Mouse (Mus musculus) olfactory bulb, adult 2 months (tissue): Measurements from ENCODE around the gene Prph2. TPM values are rescaled to one million over a fixed set of nuclear protein-coding genes. Genes with fewer than 3 reads are reported as not detected.

ENCODE experiments used
- H3K27ac ChIP-seq: fragments of 200-500 bp; 2 replicates; pipeline ENCODE4 v1.5.1; 2012; ENCODE audit warnings: low read depth, low read length; ENCODE audit not compliant: insufficient read depth
- H3K4me1 ChIP-seq: fragments of 200-500 bp; 2 replicates; pipeline ENCODE4 v1.6.1; 2012; ENCODE audit warnings: low read length; ENCODE audit not compliant: control insufficient read depth, insufficient read depth
- H3K4me3 ChIP-seq: fragments of 200-500 bp; 2 replicates; pipeline ENCODE4 v1.5.1; 2012; ENCODE audit warnings: mild to moderate bottlenecking, low read depth, low read length, moderate library complexity; ENCODE audit not compliant: insufficient read depth
- CTCF ChIP-seq: fragments of 200-500 bp; IDR thresholded peaks from 2 replicates; pipeline ENCODE4 v1.5.1; 2012; ENCODE audit warnings: low read depth, mild to moderate bottlenecking, low read length, moderate library complexity; ENCODE audit not compliant: insufficient read depth
- POLR2A ChIP-seq: fragments of 200-500 bp; IDR thresholded peaks from 2 replicates; pipeline ENCODE4 v1.6.1; 2012; ENCODE audit warnings: mild to moderate bottlenecking, low read depth, low read length, moderate library complexity; ENCODE audit not compliant: insufficient read depth
- WGBS: fragments of 180-500 bp; shearing (Covaris S2); methylation state at CpG from one replicate; pipeline ENCODE4 v1.1.7; 2018; 5-methylcytosine and 5-hydroxymethylcytosine counted together
- polyA plus RNA-seq: library from polyadenylated mRNA; stranded (reverse); fragments of >200 nt; gene quantifications from 2 replicates; pipeline ENCODE4 v1.2.4, GENCODE M21; 2012; ENCODE audit warnings: low replicate concordance; ENCODE audit not compliant: missing spikeins, insufficient read depth, insufficient read length

Prph2 gene
- polyA plus RNA-seq, 1 experiment, result not detected

GRCm38 (mm10) chr17:46918951-46919350, 8.7 kb downstream of the Prph2 start:
- no peaks in the 10 kb centered on the region for H3K4me1 ChIP-seq
- H3K4me3 ChIP-seq, result no peak overlapping the region
- H3K27ac ChIP-seq, result no peak overlapping the region
- TF ChIP-seq POLR2A, result no peak
- 50% methylated on average over 4 of the region's 4 CpGs for WGBS

- no peak overlapping the region for H3K27ac ChIP-seq
- 63% methylated on average over 6 of the region's 6 CpGs for WGBS
- H3K4me1 ChIP-seq, result no peaks in the 10 kb centered on the region
- TF ChIP-seq CTCF (no peak), POLR2A (no peak)
- H3K4me3 ChIP-seq, result no peak overlapping the region
Observed at GRCm38 (mm10) chr17:46920855-46921254, 10.6 kb downstream of the Prph2 start.

- Histone ChIP-seq H3K4me3 (no peak overlapping the region), H3K27ac (no peak overlapping the region), H3K4me1 (no peaks in the 10 kb centered on the region)
- TF ChIP-seq POLR2A (no peak), CTCF (no peak)
- 51% methylated on average over 6 of the region's 6 CpGs for whole genome bisulfite sequencing
Observed at GRCm38 (mm10) chr17:46926192-46926591, 15.9 kb downstream of the Prph2 start.

- Histone ChIP-seq H3K27ac (no peak overlapping the region), H3K4me1 (peaks cover 5% of the 10 kb centered on the region), H3K4me3 (no peak overlapping the region)
- TF ChIP-seq POLR2A (no peak), CTCF (no peak)
- WGBS, result 59% methylated on average over 3 of the region's 3 CpGs
Observed at GRCm38 (mm10) chr17:46926941-46927340, 16.7 kb downstream of the Prph2 start.

GRCm38 (mm10) chr17:46927781-46928180, 17.5 kb downstream of the Prph2 start:
- TF ChIP-seq CTCF (no peak), POLR2A (no peak)
- 89% methylated on average over 5 of the region's 5 CpGs for WGBS
- H3K4me1 ChIP-seq, result peaks cover 8% of the 10 kb centered on the region
- H3K4me3 ChIP-seq, result no peak overlapping the region
- H3K27ac ChIP-seq, result no peak overlapping the region

- WGBS, result 90% methylated on average over 12 of the region's 12 CpGs
- H3K4me3 ChIP-seq, result no peak overlapping the region
- TF ChIP-seq CTCF (no peak), POLR2A (no peak)
- H3K4me1 ChIP-seq, result peaks cover 16% of the 10 kb centered on the region
- no peak overlapping the region for H3K27ac ChIP-seq
Observed at GRCm38 (mm10) chr17:46929277-46929676, 19.0 kb downstream of the Prph2 start.

GRCm38 (mm10) chr17:46929897-46930296, 19.6 kb downstream of the Prph2 start:
- peaks cover 16% of the 10 kb centered on the region for H3K4me1 ChIP-seq
- H3K27ac ChIP-seq, result no peak overlapping the region
- TF ChIP-seq POLR2A (no peak), CTCF (no peak)
- 91% methylated on average over 7 of the region's 7 CpGs for WGBS
- H3K4me3 ChIP-seq, result no peak overlapping the region

GRCm38 (mm10) chr17:46932961-46933360, 22.7 kb downstream of the Prph2 start:
- WGBS, result 44% methylated on average over 5 of the region's 5 CpGs
- H3K4me1 ChIP-seq, result peaks cover 16% of the 10 kb centered on the region
- H3K4me3 ChIP-seq, result no peak overlapping the region
- no peak for TF ChIP-seq POLR2A
- H3K27ac ChIP-seq, result peak overlapping the region; percentile 49

GRCm38 (mm10) chr17:46933557-46934348, 23.5 kb downstream of the Prph2 start:
- TF ChIP-seq CTCF, result no peak
- TF ChIP-seq POLR2A, result no peak
- 80% methylated on average over 19 of the region's 19 CpGs for WGBS
- H3K4me3 ChIP-seq, result no peak overlapping the region
- H3K27ac ChIP-seq, result 0 out of 2 replicates have a peak overlapping the region, but pooled peaks have one; percentile 12
- H3K4me1 ChIP-seq, result peaks cover 16% of the 10 kb centered on the region

GRCm38 (mm10) chr17:46940461-46940860, 30.2 kb downstream of the Prph2 start:
- 89% methylated on average over 8 of the region's 8 CpGs for WGBS
- TF ChIP-seq CTCF, result no peak
- no peak for TF ChIP-seq POLR2A
- Histone ChIP-seq H3K4me1 (no peaks in the 10 kb centered on the region), H3K4me3 (no peak overlapping the region), H3K27ac (no peak overlapping the region)
